Mouse (Mus musculus) hindbrain, embryonic 15.5 days (tissue): Measurements from ENCODE around the gene Kif26b. TPM values are rescaled to one million over a fixed set of nuclear protein-coding genes. Genes with fewer than 3 reads are reported as not detected.

Source experiments
- ATAC-seq: fragments of 200-750 bp; cut with Nextera tagmentation; 2 replicates; pipeline ENCODE4 v1.8.0; 2017; ENCODE audit warnings: low read depth, moderate number of reproducible peaks, moderate TSS enrichment; ENCODE audit not compliant: low FRiP score
- H3K27ac ChIP-seq: fragments of 300-500 bp; sonication (generic); replicated peaks from 2 replicates; pipeline ENCODE4 v1.5.1; 2015; ENCODE audit warnings: mild to moderate bottlenecking, inconsistent platforms
- H3K27me3 ChIP-seq: fragments of 300-500 bp; sonication (generic); 2 replicates; pipeline ENCODE4 v1.6.1; 2015; ENCODE audit warnings: control low read depth, inconsistent platforms
- H3K36me3 ChIP-seq: fragments of 300-500 bp; sonication (generic); 2 replicates; pipeline ENCODE4 v1.6.1; 2015; ENCODE audit warnings: control low read depth, inconsistent platforms
- H3K4me1 ChIP-seq: fragments of 300-500 bp; sonication (generic); replicated peaks from 2 replicates; pipeline ENCODE4 v1.6.1; 2015; ENCODE audit warnings: control low read depth, inconsistent platforms
- H3K4me2 ChIP-seq: fragments of 300-500 bp; sonication (generic); 2 replicates; pipeline ENCODE4 v1.6.1; 2015; ENCODE audit warnings: moderate library complexity, mild to moderate bottlenecking, inconsistent platforms
- H3K4me3 ChIP-seq: fragments of 300-500 bp; sonication (generic); 2 replicates; pipeline ENCODE4 v1.5.1; 2015; ENCODE audit warnings: mild to moderate bottlenecking, inconsistent platforms
- H3K9ac ChIP-seq: fragments of 300-500 bp; sonication (generic); 2 replicates; pipeline ENCODE4 v1.6.1; 2015; ENCODE audit warnings: inconsistent platforms
- H3K9me3 ChIP-seq: fragments of 300-500 bp; sonication (generic); 2 replicates; pipeline ENCODE4 v1.6.1; 2016; ENCODE audit warnings: control low read depth, inconsistent platforms
- WGBS: fragments of 180-500 bp; shearing (Covaris S2); methylation state at CpG from one replicate; pipeline ENCODE4 v1.1.7; 2015; 5-methylcytosine and 5-hydroxymethylcytosine counted together
- polyA plus RNA-seq: library from polyadenylated mRNA; unstranded; fragments of >200 nt; fragmentation: Nextera tagmentation; extraction: Ambion mirVana; gene quantifications from 2 replicates; pipeline ENCODE4 v1.2.1, GENCODE M21; 2015

Gene Kif26b
- polyA plus RNA-seq, 1 experiment from 2014 or later: 10.8 TPM

DNA sequence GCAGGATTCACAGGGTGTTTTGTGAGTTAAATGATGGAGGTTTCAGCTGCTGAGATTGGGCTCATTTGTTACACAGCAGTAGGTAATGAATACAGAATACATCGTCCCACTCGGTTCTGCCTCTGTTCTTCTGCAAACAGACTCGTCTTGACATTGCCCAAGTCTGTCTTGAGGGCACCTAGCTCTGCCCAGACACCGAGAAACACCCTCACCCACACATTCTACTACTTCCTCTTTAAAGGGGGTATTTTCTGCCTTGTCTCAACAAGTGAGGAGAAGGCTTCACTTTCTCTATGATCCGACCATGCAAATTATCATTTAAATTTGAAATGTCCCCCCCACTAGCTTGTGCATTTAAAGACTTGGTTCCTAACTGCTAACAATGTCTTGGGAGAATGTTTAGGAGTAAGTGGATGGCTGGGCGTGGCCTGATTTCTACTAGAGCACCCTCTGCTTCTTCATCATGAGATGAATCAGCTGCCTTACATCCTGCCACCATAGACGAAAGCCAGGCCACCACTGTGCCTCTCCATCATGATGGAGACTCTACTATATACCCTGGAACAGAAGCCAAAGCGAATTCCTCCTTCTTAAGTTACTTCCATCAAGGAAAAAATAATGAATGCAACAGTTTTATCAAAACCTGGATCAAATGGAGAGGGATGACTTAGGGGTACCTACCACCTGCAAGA lies 395.7 kb downstream of the Kif26b start:
- ATAC-seq: no peak
- 68% methylated on average over 8 of the region's 8 CpGs for WGBS
- H3K27ac ChIP-seq: no peak overlapping the region
- no peak overlapping the region for H3K4me2 ChIP-seq
- no peaks in the 10 kb centered on the region for H3K9me3 ChIP-seq
- peaks cover 7% of the 10 kb centered on the region; the same call in 1 of the 2 replicates for H3K36me3 ChIP-seq
- H3K9ac ChIP-seq: no peak overlapping the region
- H3K4me3 ChIP-seq: no peak overlapping the region
- H3K4me1 ChIP-seq: peaks cover under 1% of the 10 kb centered on the region; the same call in 1 of the 2 replicates
- no peaks in the 10 kb centered on the region for H3K27me3 ChIP-seq

DNA sequence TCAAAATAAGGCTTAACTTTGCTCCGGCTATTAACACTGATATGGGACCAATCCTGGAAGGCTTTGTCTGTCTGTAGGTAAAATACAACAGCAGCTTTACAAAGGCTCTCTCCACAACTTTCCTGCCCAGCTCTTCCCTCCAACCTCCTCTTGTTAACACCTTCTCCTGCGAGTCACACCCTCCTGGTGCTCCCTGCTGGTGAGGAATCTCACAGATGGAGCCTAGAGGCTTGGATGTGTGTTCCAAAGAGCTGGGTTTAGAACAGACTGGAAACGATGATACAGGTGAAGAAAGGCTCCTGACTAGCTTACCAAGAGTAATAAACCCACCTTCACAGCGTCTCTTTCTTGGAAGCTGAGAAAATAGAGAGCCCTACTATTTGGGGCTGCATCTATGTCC lies 400.6 kb downstream of the Kif26b start:
- WGBS: 76% methylated on average over 4 of the region's 4 CpGs
- H3K27me3 ChIP-seq: no peaks in the 10 kb centered on the region
- no peak overlapping the region for H3K4me3 ChIP-seq
- no peaks in the 10 kb centered on the region for H3K9me3 ChIP-seq
- ATAC-seq: no peak
- H3K36me3 ChIP-seq: peaks cover 22% of the 10 kb centered on the region
- H3K27ac ChIP-seq: no peak overlapping the region
- H3K4me1 ChIP-seq: no peaks in the 10 kb centered on the region; the same call in 1 of the 2 replicates
- H3K9ac ChIP-seq: no peak overlapping the region
- no peak overlapping the region for H3K4me2 ChIP-seq

DNA sequence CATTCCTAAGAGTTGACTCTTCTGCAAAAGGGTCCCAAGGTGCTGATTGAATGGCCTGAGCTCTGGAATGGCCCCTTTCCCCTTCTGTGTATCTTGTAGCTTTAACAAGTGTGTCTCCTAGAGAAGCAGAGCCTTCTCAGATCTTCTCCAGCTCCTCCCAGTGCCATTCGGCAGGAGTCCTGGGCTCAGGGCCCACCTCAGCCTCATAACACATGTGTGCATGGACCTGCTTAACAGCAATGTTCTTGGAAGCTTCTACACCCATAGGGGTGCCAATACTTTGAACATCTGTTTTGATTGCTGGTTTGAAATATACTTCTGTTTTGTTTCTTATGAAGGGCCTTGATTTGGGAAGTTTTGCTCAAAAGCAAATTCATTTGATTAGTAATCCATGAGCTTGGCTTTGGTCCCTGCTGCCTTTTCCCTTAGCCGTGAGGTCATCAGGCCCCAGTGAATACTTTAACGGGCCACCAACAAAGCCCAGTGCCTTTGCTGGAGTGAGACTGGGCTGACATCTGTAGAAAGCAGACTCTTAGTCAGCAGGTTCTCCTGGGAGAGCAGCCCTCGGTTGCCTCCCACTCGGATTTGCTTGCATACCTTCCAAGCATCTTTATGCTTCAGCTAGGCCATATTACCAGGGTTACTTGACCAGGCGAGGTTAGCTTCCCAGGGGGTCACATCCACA lies 405.2 kb downstream of the Kif26b start:
- no peaks in the 10 kb centered on the region for H3K27me3 ChIP-seq
- no peaks in the 10 kb centered on the region for H3K9me3 ChIP-seq
- no peak for ATAC-seq
- no peak overlapping the region for H3K4me3 ChIP-seq
- no peak overlapping the region for H3K27ac ChIP-seq
- WGBS: 82% methylated on average over 6 of the region's 6 CpGs
- H3K4me2 ChIP-seq: no peak overlapping the region
- no peak overlapping the region for H3K9ac ChIP-seq
- 0 out of 2 replicates have a peak, but pooled peaks cover 5% of the 10 kb centered on the region for H3K4me1 ChIP-seq
- H3K36me3 ChIP-seq: peaks cover 15% of the 10 kb centered on the region

DNA sequence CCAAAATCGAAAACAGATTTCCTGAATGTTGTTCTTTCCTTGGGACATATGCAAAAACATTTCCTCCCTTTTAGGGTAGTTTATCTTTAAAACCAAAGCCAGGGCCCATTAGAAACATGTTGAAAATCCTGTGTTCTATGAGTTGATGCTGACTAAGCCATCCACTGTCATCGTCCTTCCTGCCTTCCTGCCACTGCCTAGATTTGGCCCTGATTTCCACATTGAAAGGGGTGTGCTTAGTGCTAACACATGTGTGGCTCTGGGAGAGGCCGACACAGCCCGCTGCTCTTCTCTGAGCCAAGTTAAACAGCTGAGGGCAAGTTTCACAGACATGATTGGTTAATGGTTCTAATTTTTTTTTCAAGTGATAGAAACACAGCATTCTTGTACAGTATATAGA lies 407.5 kb downstream of the Kif26b start:
- Histone ChIP-seq H3K9ac (no peak overlapping the region), H3K4me3 (no peak overlapping the region), H3K36me3 (peaks cover 15% of the 10 kb centered on the region), H3K9me3 (no peaks in the 10 kb centered on the region), H3K4me2 (no peak overlapping the region), H3K4me1 (0 out of 2 replicates have a peak, but pooled peaks cover 5% of the 10 kb centered on the region), H3K27ac (no peak overlapping the region), H3K27me3 (no peaks in the 10 kb centered on the region)
- ATAC-seq: no peak
- WGBS: 66% methylated on average over 4 of the region's 4 CpGs

DNA sequence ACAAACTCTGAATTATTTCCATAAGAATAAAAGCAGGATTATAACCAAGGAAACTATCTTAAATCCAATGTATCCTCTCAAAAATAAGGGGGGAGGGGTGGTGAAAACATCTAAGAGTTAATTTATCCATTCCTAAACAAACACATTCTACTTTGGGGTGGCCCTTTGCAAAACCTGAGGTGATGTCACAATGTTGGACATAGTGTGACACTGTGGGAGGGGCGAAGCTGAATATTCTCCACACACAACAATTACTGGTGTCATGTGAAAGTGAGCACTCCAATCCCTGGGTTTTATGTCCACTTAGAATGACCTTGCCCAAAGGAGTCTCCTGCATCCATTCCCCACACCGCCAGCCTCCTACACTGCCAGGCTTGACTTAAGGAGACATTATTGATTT lies 408.1 kb downstream of the Kif26b start:
- H3K9ac ChIP-seq: no peak overlapping the region
- H3K27me3 ChIP-seq: no peaks in the 10 kb centered on the region
- H3K4me1 ChIP-seq: 0 out of 2 replicates have a peak, but pooled peaks cover 5% of the 10 kb centered on the region
- no peak overlapping the region for H3K27ac ChIP-seq
- H3K9me3 ChIP-seq: no peaks in the 10 kb centered on the region
- peaks cover 11% of the 10 kb centered on the region for H3K36me3 ChIP-seq
- H3K4me2 ChIP-seq: no peak overlapping the region
- ATAC-seq: no peak
- H3K4me3 ChIP-seq: no peak overlapping the region
- WGBS: 82% methylated on average over 2 of the region's 2 CpGs

DNA sequence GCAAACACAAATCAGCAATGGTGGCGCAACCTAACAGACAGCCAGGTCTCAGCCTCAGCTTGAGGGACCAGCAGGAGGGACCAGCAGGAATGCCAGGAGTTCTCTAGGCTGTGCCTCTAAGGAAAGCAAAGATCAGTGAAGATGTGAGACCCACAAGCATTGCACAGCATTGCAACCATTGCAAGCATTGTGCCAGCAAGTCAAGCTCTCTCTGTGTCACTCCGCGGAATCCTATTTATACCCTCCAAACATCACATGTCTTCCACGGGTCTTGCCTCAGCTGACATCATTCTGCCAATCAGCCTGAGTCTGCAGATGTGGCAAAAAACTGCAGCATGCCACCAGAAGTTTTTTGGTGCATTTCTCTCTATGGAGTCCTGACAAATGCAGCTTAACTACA lies 411.4 kb downstream of the Kif26b start:
- Histone ChIP-seq H3K9ac (no peak overlapping the region), H3K4me1 (0 out of 2 replicates have a peak, but pooled peaks cover 9% of the 10 kb centered on the region), H3K4me2 (no peak overlapping the region), H3K4me3 (no peak overlapping the region), H3K36me3 (no peaks in the 10 kb centered on the region; the same call in 1 of the 2 replicates), H3K27me3 (no peaks in the 10 kb centered on the region), H3K27ac (no peak overlapping the region), H3K9me3 (no peaks in the 10 kb centered on the region)
- ATAC-seq: no peak
- 83% methylated on average over 4 of the region's 4 CpGs for WGBS

DNA sequence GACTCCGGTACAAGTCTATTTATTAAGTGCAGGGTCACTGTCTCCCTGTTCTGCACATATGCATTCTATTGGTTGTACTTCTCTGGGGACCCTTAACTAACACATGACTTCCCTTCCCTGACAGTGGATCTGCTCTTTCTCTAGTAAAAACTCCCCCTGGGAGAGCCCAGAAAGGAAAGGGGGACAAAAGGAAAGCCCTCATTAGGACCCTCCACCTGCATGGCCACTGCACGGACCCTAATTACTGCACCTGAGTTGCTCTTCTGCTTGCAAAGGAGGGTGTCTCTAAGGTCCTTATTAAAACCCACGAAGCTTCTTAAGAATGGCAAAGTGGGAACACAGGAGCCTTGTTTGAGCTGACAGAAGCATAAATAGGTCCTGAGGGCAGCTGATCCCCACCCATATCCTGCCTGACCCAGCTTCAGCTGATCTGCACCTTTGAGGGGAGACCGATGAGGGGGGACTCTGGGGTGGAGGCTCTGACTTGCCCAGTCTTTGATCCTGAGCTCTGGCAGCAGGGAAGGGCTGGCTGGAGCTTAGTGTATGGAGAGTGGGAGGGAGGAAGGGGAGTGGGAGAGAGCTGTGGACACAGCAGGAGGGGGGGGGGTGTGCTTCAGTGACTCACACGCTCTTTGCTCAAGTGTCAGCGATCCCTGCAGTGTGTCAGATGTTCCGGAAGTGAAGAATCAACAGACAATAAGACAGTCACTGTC lies 413.5 kb downstream of the Kif26b start:
- H3K4me3 ChIP-seq: no peak overlapping the region
- ATAC-seq: no peak; the same call in 1 of the 2 replicates
- no peaks in the 10 kb centered on the region for H3K9me3 ChIP-seq
- no peak overlapping the region for H3K27ac ChIP-seq
- H3K4me1 ChIP-seq: 0 out of 2 replicates have a peak, but pooled peaks cover 7% of the 10 kb centered on the region
- no peak overlapping the region for H3K9ac ChIP-seq
- no peaks in the 10 kb centered on the region for H3K36me3 ChIP-seq
- H3K4me2 ChIP-seq: no peak overlapping the region
- H3K27me3 ChIP-seq: no peaks in the 10 kb centered on the region
- 43% methylated on average over 7 of the region's 7 CpGs for WGBS

DNA sequence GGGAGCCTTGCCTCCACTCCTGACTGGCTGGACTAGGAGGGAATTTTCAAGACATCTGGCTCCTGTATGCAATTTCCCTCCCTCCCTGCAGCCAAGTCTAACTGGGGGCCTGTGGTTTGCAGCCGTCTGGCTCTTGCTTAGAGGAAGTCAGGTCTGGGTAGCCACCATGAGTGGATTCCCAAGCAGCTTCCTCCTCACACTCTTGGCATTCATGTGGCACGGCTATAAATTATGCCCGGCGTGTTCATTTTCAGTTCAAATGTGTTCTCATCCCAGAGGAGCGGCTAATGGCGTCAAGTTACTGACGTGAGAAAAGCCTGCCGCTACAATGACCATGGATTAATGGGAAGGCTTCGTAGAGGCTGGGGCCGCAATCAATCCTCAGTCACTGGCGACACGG lies 424.0 kb downstream of the Kif26b start:
- no peaks in the 10 kb centered on the region for H3K27me3 ChIP-seq
- no peak for ATAC-seq
- H3K36me3 ChIP-seq: no peaks in the 10 kb centered on the region
- no peak overlapping the region for H3K4me3 ChIP-seq
- H3K9me3 ChIP-seq: 0 out of 2 replicates have a peak, but pooled peaks cover 3% of the 10 kb centered on the region
- peak overlapping the region; percentile 45; the same call in 1 of the 2 replicates for H3K27ac ChIP-seq
- no peak overlapping the region for H3K9ac ChIP-seq
- 33% methylated on average over 12 of the region's 12 CpGs for WGBS
- H3K4me1 ChIP-seq: peaks cover 13% of the 10 kb centered on the region
- H3K4me2 ChIP-seq: 0 out of 2 replicates have a peak overlapping the region, but pooled peaks have one; percentile 2

DNA sequence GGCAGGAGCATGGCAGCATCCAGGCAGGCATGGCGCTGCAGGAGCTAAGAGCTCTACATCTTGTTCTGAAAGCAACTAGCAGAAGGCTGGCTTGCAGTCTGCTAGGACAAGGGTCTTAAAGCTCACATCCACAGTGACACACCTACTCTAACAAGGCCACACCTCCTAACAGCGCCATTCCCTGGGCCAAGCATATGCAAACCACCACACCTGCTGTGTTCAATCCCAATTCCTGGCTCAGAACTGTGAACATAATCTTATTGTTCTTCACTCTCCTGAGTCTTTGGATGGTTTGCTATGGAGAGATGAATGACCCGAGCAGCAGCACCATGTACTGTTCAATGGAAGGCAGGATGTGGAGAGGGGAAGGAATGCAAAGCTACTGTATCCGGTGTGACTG lies 429.7 kb downstream of the Kif26b start:
- WGBS: 86% methylated on average over 4 of the region's 4 CpGs
- H3K4me3 ChIP-seq: no peak overlapping the region
- no peaks in the 10 kb centered on the region for H3K36me3 ChIP-seq
- peaks cover 9% of the 10 kb centered on the region for H3K4me1 ChIP-seq
- no peaks in the 10 kb centered on the region for H3K27me3 ChIP-seq
- H3K9ac ChIP-seq: no peak overlapping the region
- no peak overlapping the region for H3K27ac ChIP-seq
- no peak overlapping the region for H3K4me2 ChIP-seq
- no peak for ATAC-seq
- no peaks in the 10 kb centered on the region for H3K9me3 ChIP-seq

DNA sequence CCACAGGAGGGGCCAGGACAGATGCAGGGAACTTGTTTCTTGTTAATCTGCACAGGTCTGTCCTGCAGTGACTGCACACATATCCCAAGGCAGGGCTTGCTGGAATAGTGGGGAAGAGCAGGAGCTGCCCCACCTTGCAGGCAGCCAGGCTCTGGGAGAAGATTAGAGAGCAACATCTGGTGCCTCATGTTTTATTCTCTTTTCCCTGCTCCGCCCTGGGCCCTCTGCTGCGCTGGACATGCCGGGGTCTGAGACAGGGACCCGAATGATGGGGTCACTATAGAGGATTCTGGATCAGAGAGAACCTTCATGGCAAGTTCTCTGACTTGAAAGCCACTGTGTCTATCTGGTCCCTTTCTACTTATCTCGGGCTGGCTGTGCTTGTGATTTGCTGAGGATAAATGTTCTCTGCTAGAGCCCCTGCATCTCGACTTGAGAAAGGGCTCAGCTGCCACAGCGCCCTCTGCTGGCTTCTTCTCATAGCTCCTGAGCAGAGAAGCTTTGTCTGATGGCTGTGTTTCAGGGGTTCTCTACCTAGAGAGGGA lies 431.2 kb downstream of the Kif26b start:
- Histone ChIP-seq H3K27ac (no peak overlapping the region), H3K9ac (no peak overlapping the region)
- 43% methylated on average over 7 of the region's 7 CpGs for WGBS

DNA sequence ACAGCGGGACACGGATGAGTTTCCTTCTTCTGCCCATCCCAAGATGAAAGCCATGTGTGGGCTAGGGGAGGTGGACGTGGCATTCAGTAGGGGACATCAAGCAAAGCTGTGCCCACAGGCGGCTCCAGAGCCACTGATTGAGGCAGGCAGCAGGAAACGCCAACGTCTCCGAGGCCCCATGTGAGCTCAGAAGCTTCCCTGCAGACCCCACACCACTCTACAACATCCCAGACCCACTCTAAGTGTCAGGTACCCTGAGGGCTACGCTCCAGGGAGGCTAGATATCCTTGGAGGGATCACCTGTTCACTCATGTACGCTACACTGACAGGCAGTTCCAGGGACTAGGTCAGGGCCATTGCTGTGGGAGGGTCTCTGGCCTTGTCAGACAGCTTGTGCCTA lies 432.7 kb downstream of the Kif26b start:
- H3K4me3 ChIP-seq: no peak overlapping the region
- 78% methylated on average over 9 of the region's 9 CpGs for WGBS
- no peak overlapping the region for H3K4me2 ChIP-seq
- H3K4me1 ChIP-seq: peaks cover 9% of the 10 kb centered on the region
- H3K9me3 ChIP-seq: no peaks in the 10 kb centered on the region
- no peak overlapping the region for H3K9ac ChIP-seq
- H3K27me3 ChIP-seq: no peaks in the 10 kb centered on the region
- ATAC-seq: no peak
- H3K36me3 ChIP-seq: no peaks in the 10 kb centered on the region
- H3K27ac ChIP-seq: no peak overlapping the region

More for the DNA sequence above, 431.2 kb downstream of the Kif26b start:
- Histone ChIP-seq H3K27me3 (no peaks in the 10 kb centered on the region), H3K4me1 (peaks cover 9% of the 10 kb centered on the region), H3K4me3 (no peak overlapping the region), H3K4me2 (no peak overlapping the region), H3K9me3 (no peaks in the 10 kb centered on the region), H3K36me3 (no peaks in the 10 kb centered on the region)
- ATAC-seq: peak; percentile 88

DNA sequence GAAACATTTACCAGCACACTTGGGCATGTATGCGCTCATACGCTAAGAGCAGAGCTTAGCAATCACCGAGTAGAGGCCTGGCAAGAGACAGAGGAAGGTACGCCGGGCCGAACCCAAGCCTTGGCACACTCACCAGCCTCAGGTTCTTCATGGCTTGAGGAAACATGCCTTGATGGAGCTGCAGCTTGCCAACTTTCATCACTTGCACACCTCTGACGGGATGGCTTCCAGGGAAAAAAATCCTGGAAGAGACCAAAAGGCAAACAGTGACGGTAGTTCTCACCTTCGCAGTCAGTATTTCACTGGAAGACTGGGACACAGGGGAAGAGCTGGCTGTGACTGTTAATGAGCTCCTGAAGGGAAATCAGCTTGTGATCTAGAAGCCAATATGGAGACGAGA lies 443.1 kb downstream of the Kif26b start:
- no peak overlapping the region for H3K27ac ChIP-seq
- no peaks in the 10 kb centered on the region for H3K27me3 ChIP-seq
- H3K36me3 ChIP-seq: no peaks in the 10 kb centered on the region
- 84% methylated on average over 10 of the region's 10 CpGs for WGBS
- no peak for ATAC-seq
- H3K4me3 ChIP-seq: no peak overlapping the region
- no peak overlapping the region for H3K9ac ChIP-seq
- 0 out of 2 replicates have a peak, but pooled peaks cover 3% of the 10 kb centered on the region for H3K4me1 ChIP-seq
- no peak overlapping the region for H3K4me2 ChIP-seq
- H3K9me3 ChIP-seq: no peaks in the 10 kb centered on the region
